Mouse (Mus musculus): ENCODE data around the gene Spem1.

Spem1 gene

GRCm38 (mm10) chr11:69822080-69822479 lies at the start of gene Spem1:
TSS of gene Spem1 (minus strand) at chr11:69822180.
- ChIA-PET POLR2A (interaction anchor here in 2 of 4 experiments (0.5 to 1.3 kb wide), 4 partner anchors 12 to 195 kb away, joined by 3 to 5 read pairs (median 3); partner anchors contain the start of genes Dlg4 (in 1 of the 2), Nlgn2 (in 1 of the 2) and Tmem256 (in 1 of the 2)), CTCF (no interaction called here)

GRCm38 (mm10) chr11:69870289-69871069 lies 48.5 kb upstream of the Spem1 start:
- CTCF ChIA-PET = interaction anchor here in 1 of 4 experiments (2.3 kb wide), 1 partner anchor 10 kb away, joined by 9 read pairs; no protein-coding TSS in a partner anchor
- POLR2A ChIA-PET = interaction anchor here in 1 of 4 experiments (2.0 kb wide), 1 partner anchor 65 kb away, joined by 5 read pairs; the partner anchor contains the start of gene Tmem102

DNA sequence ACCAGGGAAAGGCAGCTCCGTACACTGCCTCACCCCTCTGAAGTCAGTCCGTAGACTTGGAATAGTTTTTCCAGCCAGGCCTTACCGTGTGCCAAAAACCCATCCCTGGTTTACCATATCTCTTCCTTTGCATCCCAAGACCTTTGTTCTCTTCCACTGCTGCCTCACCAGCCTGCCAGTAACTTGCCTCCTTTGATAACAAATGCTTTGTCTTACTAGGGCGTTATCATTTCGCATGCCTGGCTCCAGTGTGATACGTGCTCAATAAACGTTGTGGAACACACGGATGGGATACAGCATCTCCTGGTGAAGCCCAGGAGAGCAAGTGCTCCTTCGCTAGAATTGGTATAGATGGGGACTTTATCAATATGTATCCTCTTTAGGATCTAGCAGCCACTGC lies 45.4 kb upstream of the Spem1 start:
- CTCF ChIA-PET = interaction anchor here in 3 of 4 experiments (0.5 to 1.9 kb wide), 4 partner anchors 10 to 470 kb away, joined by 3 to 6 read pairs (median 6); partner anchors contain the start of gene Tmem95 (in 1 of the 3)
- POLR2A ChIA-PET = interaction anchor here in 3 of 4 experiments (0.6 to 3.3 kb wide), 12 partner anchors 9 to 91 kb away, joined by 3 to 15 read pairs (median 4); partner anchors contain the start of genes Tmem256 (in 2 of the 3), Tnk1 (in 2 of the 3), Kctd11 (in 1 of the 3) and Nlgn2 (in 1 of the 3)

DNA sequence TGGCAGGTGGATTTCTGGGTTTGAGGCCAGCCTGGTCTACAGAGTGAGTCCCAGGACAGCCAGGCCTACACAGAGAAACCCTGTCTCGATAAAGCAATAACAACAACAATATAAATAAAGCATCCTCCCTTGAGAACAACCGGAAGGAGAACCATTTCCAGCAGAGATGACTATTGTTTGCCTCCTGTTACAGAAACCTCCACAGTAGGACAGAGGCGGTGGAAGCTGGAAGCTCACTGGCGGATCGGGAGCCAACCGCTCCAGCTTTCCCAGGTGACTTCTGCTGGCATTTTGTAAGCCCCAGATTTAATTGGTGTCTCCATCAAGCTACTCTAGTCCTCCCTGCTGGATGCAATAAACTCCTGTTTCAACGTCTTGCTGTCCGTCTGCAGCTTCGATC lies 43.6 kb upstream of the Spem1 start:
- CTCF ChIA-PET = interaction anchor here in 2 of 4 experiments (0.7 to 1.9 kb wide), 4 partner anchors 11 to 142 kb away, joined by 3 to 7 read pairs (median 4); no protein-coding TSS in a partner anchor
- POLR2A ChIA-PET = interaction anchor here in 2 of 4 experiments (0.5 to 3.3 kb wide), 6 partner anchors 11 to 135 kb away, joined by 3 to 15 read pairs (median 4); partner anchors contain the start of genes Tmem95 (in 2 of the 2) and Dvl2 (in 1 of the 2)

DNA sequence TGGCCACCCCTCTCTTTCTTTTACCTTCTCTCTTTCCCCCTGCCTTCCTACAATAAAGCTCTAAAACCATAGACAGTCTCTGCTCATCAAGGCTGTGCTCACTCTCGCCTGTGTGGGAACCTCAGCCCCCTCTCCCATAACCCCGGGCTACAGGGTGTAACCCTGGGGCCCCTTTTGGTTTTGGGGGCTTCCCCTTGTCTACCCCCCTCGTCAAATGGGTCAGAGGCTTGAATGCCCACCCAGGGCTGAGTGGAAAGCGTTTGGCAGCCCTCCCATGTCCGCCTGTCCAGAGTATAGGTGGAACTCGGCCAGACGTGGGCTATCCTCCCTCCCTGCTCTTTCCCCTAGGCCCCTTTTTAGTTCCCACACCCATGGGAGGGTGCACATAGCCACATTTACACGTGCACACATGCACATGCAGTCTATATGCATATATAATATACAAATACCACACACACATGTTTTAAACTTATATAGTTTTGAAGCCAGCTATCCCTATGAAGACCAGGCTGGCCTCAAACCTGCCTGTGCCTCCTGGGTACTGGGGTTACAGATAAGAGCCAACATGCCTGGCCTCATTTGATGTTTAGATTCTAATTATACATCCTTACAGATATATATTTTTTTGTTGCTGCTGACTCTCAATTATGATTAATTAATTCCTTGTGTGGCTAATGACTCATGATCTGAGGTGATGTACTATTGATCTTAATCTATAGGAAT lies 42.3 kb upstream of the Spem1 start:
- POLR2A ChIA-PET = interaction anchor here in 3 of 4 experiments (0.6 to 1.5 kb wide), 4 partner anchors 8 to 36 kb away, joined by 3 to 4 read pairs (median 4); partner anchors contain the start of genes 2810408A11Rik (in 1 of the 3) and Neurl4 (in 1 of the 3)
- CTCF ChIA-PET = interaction anchor here in 2 of 4 experiments (0.9 to 1.1 kb wide), 2 partner anchors 22 to 23 kb away, joined by 3 to 4 read pairs; no protein-coding TSS in a partner anchor

GRCm38 (mm10) chr11:69863729-69864128 lies 41.7 kb upstream of the Spem1 start:
- CTCF ChIA-PET = interaction anchor here in 1 of 4 experiments (0.9 kb wide), 1 partner anchor 23 kb away, joined by 3 read pairs; no protein-coding TSS in a partner anchor
- POLR2A ChIA-PET = interaction anchor here in 3 of 4 experiments (0.6 to 1.5 kb wide), 5 partner anchors 9 to 106 kb away, joined by 3 to 4 read pairs (median 3); partner anchors contain the start of genes 2810408A11Rik (in 1 of the 3) and Neurl4 (in 1 of the 3)

GRCm38 (mm10) chr11:69858113-69858998 lies 36.4 kb upstream of the Spem1 start, which contains the start of gene Tnk1:
TSS of gene Tnk1 (minus strand) at chr11:69858730.
- ChIA-PET POLR2A (interaction anchor here in 3 of 4 experiments (0.6 to 1.7 kb wide), 55 partner anchors 8 to 227 kb away, joined by 3 to 18 read pairs (median 4); partner anchors contain the start of genes Nlgn2 (in 3 of the 3), Tmem256 (in 3 of the 3), Fgf11 (in 2 of the 3) and Tmem95 (in 2 of the 3)), CTCF (interaction anchor here (0.6 to 1.5 kb wide), 11 partner anchors 19 to 634 kb away, joined by 3 to 9 read pairs (median 3); partner anchors contain the start of genes Nlgn2 (in 1 of the 4), Tmem102 (in 1 of the 4) and Tmem95 (in 1 of the 4))

- ChIA-PET CTCF (interaction anchor here in 2 of 4 experiments (0.8 to 2.0 kb wide), 3 partner anchors 25 to 382 kb away, joined by 5 to 8 read pairs (median 6); partner anchors contain the start of gene Kctd11 (in 1 of the 2)), POLR2A (interaction anchor here in 3 of 4 experiments (0.6 to 3.0 kb wide), 12 partner anchors 10 to 276 kb away, joined by 3 to 20 read pairs (median 4); partner anchors contain the start of genes Nlgn2 (in 3 of the 3), Tmem256 (in 3 of the 3), Tmem95 (in 2 of the 3) and Polr2a (in 1 of the 3))
These were observed 33.4 kb upstream of the Spem1 start for GRCm38 (mm10) chr11:69855347-69855746.

DNA sequence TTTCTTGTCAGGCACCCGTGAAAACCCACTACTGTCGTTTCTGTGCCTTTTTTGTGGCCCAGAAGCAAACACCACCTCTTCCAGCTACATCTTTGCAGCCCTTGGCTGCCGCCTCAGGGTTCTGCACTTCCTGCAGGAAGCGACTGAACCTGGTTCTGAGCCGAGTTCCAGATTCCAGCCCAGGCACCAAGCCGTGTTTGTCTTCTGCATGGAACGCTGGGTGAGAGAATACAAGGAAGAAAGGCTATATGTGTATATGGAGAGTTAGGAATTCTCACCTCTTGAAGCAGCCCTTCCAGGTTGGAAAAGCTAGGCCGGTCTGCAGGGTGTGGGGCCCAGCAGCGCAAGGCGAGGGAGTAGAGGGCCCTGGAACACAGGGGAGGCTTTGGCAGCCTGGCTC lies 32.7 kb upstream of the Spem1 start:
- ChIA-PET CTCF (interaction anchor here in 2 of 4 experiments (0.8 to 2.0 kb wide), 5 partner anchors 17 to 49 kb away, joined by 3 to 8 read pairs (median 5); partner anchors contain the start of genes Kctd11 (in 1 of the 2), Nlgn2 (in 1 of the 2), Tmem102 (in 1 of the 2) and Tmem256 (in 1 of the 2)), POLR2A (interaction anchor here in 3 of 4 experiments (0.6 to 3.0 kb wide), 24 partner anchors 11 to 275 kb away, joined by 3 to 20 read pairs (median 4); partner anchors contain the start of genes Nlgn2 (in 3 of the 3), Tmem256 (in 3 of the 3), Tmem95 (in 3 of the 3) and Polr2a (in 2 of the 3))

DNA sequence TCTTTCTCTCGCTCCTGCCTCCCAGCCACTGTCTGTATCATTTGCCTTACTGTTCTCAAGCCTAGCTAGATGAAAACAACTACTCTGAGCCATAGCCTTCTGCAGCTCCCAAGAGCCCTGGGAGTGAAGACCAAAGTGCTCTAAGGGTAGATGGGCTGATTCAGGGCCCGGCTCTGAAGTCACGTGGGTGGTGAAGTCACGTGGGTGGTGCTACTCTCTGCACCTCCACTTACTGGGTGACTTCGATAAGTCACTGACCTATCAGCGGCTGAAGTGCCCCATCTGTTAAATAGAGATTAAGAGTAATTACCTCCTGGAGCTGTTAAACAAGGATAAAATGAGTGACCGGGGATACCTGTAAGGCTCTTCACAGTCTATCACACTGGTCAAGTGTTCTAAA lies 32.0 kb upstream of the Spem1 start:
- ChIA-PET POLR2A (interaction anchor here (0.6 to 3.0 kb wide), 33 partner anchors 11 to 376 kb away, joined by 3 to 20 read pairs (median 4); partner anchors contain the start of genes Nlgn2 (in 3 of the 4), Tmem256 (in 3 of the 4), Tmem95 (in 3 of the 4) and Polr2a (in 2 of the 4)), CTCF (interaction anchor here in 3 of 4 experiments (0.6 to 2.0 kb wide), 7 partner anchors 16 to 296 kb away, joined by 3 to 8 read pairs (median 5); partner anchors contain the start of genes Kctd11 (in 1 of the 3), Nlgn2 (in 1 of the 3), Tmem102 (in 1 of the 3) and Tmem256 (in 1 of the 3))

- ChIA-PET POLR2A (interaction anchor here (0.5 to 4.5 kb wide), 12 partner anchors 12 to 169 kb away, joined by 3 to 23 read pairs (median 3); partner anchors contain the start of genes Nlgn2 (in 4 of the 4), Tmem256 (in 4 of the 4), 2810408A11Rik (in 1 of the 4) and Neurl4 (in 1 of the 4)), CTCF (interaction anchor here in 2 of 4 experiments (1.0 to 2.0 kb wide), 2 partner anchors 13 to 38 kb away, joined by 3 to 4 read pairs; partner anchors contain the start of genes Nlgn2 (in 1 of the 2) and Tmem256 (in 1 of the 2))
These were observed 28.8 kb upstream of the Spem1 start for GRCm38 (mm10) chr11:69850754-69851153.

DNA sequence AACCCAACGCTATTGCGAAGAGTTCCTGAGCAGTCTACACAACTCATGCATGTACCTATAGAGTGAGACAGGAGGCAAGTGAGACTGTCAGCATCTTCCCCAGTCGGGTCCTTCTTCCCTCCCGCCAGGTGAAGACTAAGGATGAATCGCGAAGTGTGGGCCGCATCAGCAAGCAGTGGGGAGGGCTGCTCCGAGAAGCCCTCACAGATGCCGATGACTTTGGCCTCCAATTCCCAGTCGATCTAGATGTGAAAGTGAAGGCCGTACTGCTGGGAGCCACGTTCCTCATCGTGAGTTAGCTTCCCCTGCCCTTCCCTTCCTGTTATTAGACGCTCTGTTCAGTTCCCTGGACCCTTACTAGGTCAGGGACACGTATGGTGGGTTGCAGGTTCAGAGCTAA lies 27.9 kb upstream of the Spem1 start:
- ChIA-PET POLR2A (interaction anchor here in 2 of 4 experiments (1.0 to 4.5 kb wide), 6 partner anchors 11 to 51 kb away, joined by 3 to 23 read pairs (median 5); partner anchors contain the start of genes Nlgn2 (in 2 of the 2), Tmem256 (in 2 of the 2), 2810408A11Rik (in 1 of the 2) and Neurl4 (in 1 of the 2)), CTCF (interaction anchor here in 3 of 4 experiments (0.5 to 2.0 kb wide), 3 partner anchors 12 to 39 kb away, joined by 3 to 4 read pairs (median 3); partner anchors contain the start of genes Nlgn2 (in 1 of the 3) and Tmem256 (in 1 of the 3))

DNA sequence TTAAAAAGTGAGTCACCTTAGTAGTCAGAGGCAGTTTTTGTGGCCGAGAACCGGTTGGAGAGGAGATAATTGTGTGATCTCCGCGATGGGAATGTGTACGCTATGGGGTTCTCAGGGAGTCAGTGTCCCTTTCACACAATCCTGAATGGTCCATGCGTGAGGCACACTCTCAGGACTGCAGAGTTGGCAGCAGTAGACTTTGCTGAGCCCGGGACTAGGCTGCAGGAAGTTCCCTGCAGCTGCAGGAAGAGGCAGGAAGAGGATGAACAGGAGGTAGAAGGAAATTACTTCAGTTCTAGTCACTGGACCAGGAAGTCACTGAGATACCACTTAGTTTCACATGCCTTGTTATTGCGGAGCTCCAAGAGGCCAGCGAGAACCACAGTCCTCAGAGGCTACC lies 27.1 kb upstream of the Spem1 start:
- POLR2A ChIA-PET = interaction anchor here in 1 of 4 experiments (1.2 to 4.5 kb wide), 5 partner anchors 10 to 49 kb away, joined by 3 to 23 read pairs (median 4); partner anchors contain the start of genes Nlgn2 and Tmem256
- CTCF ChIA-PET = interaction anchor here in 2 of 4 experiments (0.5 to 2.0 kb wide), 2 partner anchors 12 to 22 kb away, joined by 3 to 4 read pairs; partner anchors contain the start of genes Nlgn2 (in 1 of the 2) and Tmem256 (in 1 of the 2)

DNA sequence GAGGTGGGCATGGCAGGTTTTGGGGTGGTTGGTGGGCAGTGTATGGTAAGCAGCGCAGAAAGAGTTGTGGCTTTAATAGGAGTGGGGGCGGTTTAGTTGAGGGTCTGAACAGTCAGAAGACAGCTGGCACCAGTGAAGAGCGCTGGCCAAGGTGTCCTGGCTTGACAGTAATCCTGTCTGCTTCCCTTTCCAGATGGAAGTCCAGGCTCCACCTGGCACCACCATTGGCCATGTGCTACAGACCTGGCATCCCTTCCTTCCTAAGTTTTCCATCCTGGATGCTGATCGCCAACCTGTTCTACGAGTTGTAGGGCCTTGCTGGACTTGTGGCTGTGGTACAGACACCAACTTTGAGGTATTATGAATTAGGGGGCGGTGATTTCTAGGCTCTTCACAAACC lies 26.0 kb upstream of the Spem1 start:
- POLR2A ChIA-PET = interaction anchor here in 3 of 4 experiments (1.0 to 2.4 kb wide), 11 partner anchors 9 to 91 kb away, joined by 3 to 13 read pairs (median 5); partner anchors contain the start of genes Tmem256 (in 3 of the 3), Nlgn2 (in 2 of the 3), Eif5a (in 1 of the 3) and Tmem95 (in 1 of the 3)
- CTCF ChIA-PET = no interaction called here

All from embryonic stem cell, embryonic (primary cell).